Mouse (Mus musculus) ES-Bruce4 (cell line): ENCODE data around the gene Tal1.

ENCODE experiments used
- CTCF ChIP-seq: IDR thresholded peaks from one replicate; pipeline ENCODE4 v1.8.1; 2011; ENCODE audit warnings: low read depth, low read length
- EP300 ChIP-seq: IDR thresholded peaks from 2 replicates; pipeline ENCODE4 v1.6.1; 2011; ENCODE audit warnings: low read depth, low read length; ENCODE audit not compliant: insufficient read depth
- POLR2A ChIP-seq: IDR thresholded peaks from one replicate; pipeline ENCODE4 v1.8.1; 2011; ENCODE audit warnings: low read length; ENCODE audit not compliant: insufficient read depth

DNA sequence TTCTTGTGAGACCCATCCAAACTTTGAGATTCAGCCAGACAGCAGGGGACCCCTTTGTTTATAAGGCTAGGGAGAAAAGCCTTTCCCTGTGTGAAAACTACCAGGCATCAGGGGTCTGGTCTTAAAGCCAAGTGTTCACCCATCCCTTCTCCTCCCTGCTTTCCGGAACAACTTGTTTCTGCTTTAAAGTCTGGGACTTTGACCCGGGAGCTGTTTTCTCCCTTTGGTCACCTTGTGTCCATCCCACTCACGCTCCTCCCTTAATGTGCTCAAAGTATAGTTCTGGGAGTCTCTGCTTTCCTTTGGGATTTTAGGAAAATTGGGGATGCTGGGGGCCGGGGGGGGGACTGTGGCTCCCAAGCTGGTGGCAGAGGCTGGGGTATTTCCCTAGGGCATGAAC is 30.0 kb downstream of the Tal1 start:
- TF ChIP-seq POLR2A, result no peak
- TF ChIP-seq CTCF, result no peak
- TF ChIP-seq EP300, result no peak
